Mouse (Mus musculus) bone marrow, adult 2 months (tissue): ENCODE results near the gene Cers2. TPM values are rescaled to one million over a fixed set of nuclear protein-coding genes. Genes with fewer than 3 reads are reported as not detected.
A peak's percentile ranks its signal among the peaks of the same experiment; 100 is the strongest.

Experiments used
- H3K27ac ChIP-seq: fragments of 200-500 bp; 2 replicates; pipeline ENCODE4 v1.5.1; 2012; ENCODE audit warnings: low read depth, mild to moderate bottlenecking, control low read depth, inconsistent platforms, low read length; ENCODE audit not compliant: control insufficient read depth, poor library complexity, insufficient read depth
- H3K4me1 ChIP-seq: fragments of 200-500 bp; 2 replicates; pipeline ENCODE4 v1.6.1; 2011; ENCODE audit warnings: low read length; ENCODE audit not compliant: control insufficient read depth, insufficient read depth
- H3K4me3 ChIP-seq: fragments of 200-500 bp; replicated peaks from 2 replicates; pipeline ENCODE3; 2011; ENCODE audit warnings: mild to moderate bottlenecking, low read depth, low read length, control low read depth; ENCODE audit not compliant: control insufficient read depth
- CTCF ChIP-seq: fragments of 200-500 bp; IDR thresholded peaks from 2 replicates; pipeline ENCODE4 v1.5.1; 2011; ENCODE audit warnings: low read length, control low read depth; ENCODE audit not compliant: control insufficient read depth, insufficient read depth
- POLR2A ChIP-seq: fragments of 200-500 bp; IDR thresholded peaks from 2 replicates; pipeline ENCODE4 v1.6.1; 2011; ENCODE audit warnings: low read depth, mild to moderate bottlenecking, control low read depth, low read length, borderline replicate concordance; ENCODE audit not compliant: control insufficient read depth
- WGBS: fragments of 180-500 bp; shearing (Covaris S2); methylation state at CpG from one replicate; pipeline ENCODE4 v1.1.7; 2018; 5-methylcytosine and 5-hydroxymethylcytosine counted together
- polyA plus RNA-seq: library from polyadenylated mRNA; stranded (reverse); fragments of >200 nt; gene quantifications from 2 replicates; pipeline ENCODE4 v1.2.4, GENCODE M21; 2011; ENCODE audit warnings: low replicate concordance; ENCODE audit not compliant: missing spikeins, insufficient read depth, insufficient read length

Cers2 gene
- polyA plus RNA-seq, 1 experiment, result 159 TPM

DNA sequence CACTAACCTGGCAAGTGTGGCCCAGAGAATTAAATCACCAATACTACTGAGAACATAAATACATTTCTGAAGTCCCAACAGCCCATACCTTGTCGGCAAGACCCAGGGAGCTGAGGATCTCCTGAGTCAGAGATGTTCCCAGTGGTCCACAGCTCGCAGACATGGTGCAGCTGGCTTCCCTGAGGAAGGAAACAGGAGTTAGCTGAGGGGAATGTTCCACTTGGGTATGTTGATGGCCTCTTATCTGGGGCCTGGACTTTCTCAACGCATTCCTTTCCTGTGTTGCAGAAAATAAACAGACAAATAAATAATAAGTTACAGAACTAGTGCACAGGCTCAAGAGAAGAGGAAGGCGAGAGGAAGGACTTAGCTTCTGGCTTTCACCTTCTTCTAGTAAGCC, 8.3 kb upstream of the Cers2 start:
- H3K4me1 ChIP-seq, result no peaks in the 10 kb centered on the region
- 84% methylated on average over 4 of the region's 4 CpGs for WGBS
- no peak overlapping the region for H3K27ac ChIP-seq
- TF ChIP-seq POLR2A (no peak), CTCF (no peak)
- no peak overlapping the region for H3K4me3 ChIP-seq

DNA sequence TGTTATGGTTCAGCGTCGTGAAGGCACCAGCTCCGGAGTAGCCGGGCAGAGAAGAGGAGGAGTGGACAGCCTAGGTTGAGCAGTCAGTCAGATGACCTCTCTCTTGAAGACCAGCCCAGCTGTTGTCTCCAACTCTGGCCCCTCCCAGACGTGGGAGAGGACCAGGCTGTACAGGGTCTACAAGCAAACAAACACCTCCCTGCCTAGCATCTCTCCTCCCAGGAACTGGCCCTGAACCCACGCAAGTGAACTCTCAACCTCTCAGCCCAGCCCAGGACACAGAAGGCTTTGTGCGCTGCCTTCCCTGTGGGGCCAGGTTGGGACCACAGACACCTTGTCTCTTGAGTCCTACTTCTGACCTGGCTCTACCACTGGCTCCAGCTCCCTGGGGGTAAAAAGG, 7.5 kb upstream of the Cers2 start, which contains the start of gene Anxa9:
TSS of gene Anxa9 (minus strand) at position 77 of the 400 bp plus-strand sequence.
- Histone ChIP-seq H3K4me3 (no peak within 1 kb of the TSS), H3K27ac (no peak within 1 kb of the TSS), H3K4me1 (no peaks in the 10 kb centered on the region; the same call in 1 of the 2 replicates)
- TF ChIP-seq CTCF, result no peak
- TF ChIP-seq POLR2A, result no peak
- 80% methylated on average over 7 of the region's 7 CpGs for WGBS

DNA sequence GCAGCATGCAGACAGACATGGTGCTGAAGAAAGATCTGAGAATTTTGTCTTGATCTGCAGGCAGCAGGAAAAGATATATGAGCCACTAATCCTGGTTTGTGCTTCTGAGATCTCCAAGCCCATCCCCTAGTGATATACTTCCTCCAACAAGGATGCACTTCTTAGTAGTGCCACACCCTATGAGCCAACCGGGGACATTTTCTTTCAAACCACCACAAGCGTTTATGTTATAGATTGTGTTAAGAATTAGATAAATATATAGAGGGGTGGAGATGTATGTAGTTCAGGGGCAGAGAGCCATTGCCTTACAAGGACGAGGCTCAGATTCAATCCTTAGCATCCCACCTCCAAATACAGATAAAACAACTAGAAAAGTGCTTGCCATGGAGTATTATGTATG, 4.1 kb upstream of the Cers2 start:
- WGBS, result 46% methylated on average over 3 of the region's 3 CpGs
- TF ChIP-seq POLR2A, result no peak
- TF ChIP-seq CTCF, result no peak
- H3K4me1 ChIP-seq, result peaks cover 5% of the 10 kb centered on the region; the same call in 1 of the 2 replicates

DNA sequence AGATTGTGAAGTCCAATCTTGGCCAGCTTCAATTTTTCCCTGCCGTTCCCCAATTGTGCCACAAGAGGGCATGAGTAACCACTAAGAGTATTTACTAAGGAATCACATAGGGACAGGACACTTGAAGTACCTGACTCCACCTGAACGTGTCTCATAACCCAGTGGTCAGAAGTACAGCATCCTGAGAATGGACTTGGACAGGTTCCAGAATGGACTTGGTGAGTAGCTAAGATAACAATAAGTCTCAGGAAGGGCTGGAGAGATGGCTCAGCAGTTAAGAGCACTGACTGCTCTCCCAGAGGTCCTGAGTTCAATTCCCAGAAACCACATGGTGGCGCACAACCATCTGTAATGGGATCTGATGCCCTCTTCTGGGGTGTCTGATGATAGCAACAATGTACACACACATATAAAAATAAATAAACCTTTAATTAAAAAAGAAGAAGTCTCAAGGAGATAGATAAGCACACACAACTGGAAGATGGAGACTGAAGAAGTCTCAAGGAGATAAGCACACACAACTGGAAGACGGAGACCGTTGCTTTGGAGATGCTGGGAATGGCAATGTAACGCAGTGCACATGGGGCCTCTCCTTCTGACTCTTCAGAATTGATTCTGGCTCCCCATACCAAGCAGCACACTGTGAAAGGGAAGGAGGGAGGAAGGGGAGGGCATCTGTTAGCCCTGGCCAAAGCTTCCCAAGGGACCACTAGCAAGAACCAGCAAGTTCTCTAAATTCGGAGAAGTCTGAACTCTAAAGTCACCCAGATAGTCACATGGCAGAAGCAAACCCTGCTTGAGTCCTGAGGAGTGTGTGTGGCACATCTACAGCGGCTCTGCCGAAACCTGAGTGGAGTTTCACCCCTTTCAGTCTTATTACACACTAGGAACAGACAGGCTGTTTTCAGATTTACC, 3.4 kb upstream of the Cers2 start:
- no peak overlapping the region for H3K27ac ChIP-seq
- peaks cover 5% of the 10 kb centered on the region; the same call in 1 of the 2 replicates for H3K4me1 ChIP-seq
- 23% methylated on average over 9 of the region's 9 CpGs for WGBS
- TF ChIP-seq POLR2A (no peak), CTCF (0 out of 2 replicates have a peak, but pooled peaks have one; percentile 11)
- no peak overlapping the region for H3K4me3 ChIP-seq

More for the DNA sequence above, 4.1 kb upstream of the Cers2 start:
- H3K4me3 ChIP-seq, result no peak overlapping the region
- H3K27ac ChIP-seq, result no peak overlapping the region

DNA sequence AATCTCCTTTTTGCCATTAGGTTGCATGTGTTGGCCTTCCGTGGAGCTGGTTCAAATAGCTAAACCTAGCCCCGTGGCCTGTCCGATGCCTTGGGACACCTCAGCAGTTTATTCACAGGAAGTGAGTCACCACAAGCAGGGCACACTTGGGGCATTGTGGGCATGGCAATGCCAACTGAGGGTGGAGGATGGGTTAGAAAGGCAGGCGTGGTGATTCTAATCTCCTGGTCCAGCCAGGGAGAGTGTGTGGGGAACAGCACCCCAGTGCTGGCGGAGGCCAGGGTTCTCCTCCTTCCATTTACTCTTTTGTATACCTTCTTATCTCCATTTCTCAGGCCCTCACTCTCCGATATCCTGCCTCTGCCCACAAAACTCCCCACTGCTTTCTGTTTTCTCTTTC, 2.0 kb upstream of the Cers2 start:
- WGBS, result 3% methylated on average over 6 of the region's 6 CpGs
- peak overlapping the region; percentile 51 for H3K27ac ChIP-seq
- TF ChIP-seq CTCF, result no peak
- TF ChIP-seq POLR2A, result no peak
- peaks cover 8% of the 10 kb centered on the region; the same call in 1 of the 2 replicates for H3K4me1 ChIP-seq
- no peak overlapping the region for H3K4me3 ChIP-seq

DNA sequence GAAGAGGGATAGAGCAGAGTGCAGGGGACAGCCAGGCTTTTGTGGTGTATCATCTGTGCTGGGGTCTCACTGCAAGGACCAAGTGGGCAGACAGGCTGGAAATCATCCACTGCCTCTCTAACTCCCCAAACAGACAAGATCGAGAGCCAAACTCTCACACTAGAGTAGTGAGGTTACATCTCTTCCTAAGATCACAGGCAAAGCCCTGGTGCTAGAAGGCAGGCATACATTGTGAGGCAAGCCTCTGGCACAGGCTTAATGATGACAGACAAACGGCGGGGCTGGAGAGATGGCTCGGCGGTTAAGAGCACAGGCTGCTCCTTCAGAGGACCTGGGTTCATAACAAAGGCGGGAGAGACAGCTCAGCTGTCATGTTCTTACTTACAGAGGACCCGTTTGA, 1.1 kb upstream of the Cers2 start:
- Histone ChIP-seq H3K4me1 (peaks cover 8% of the 10 kb centered on the region; the same call in 1 of the 2 replicates), H3K4me3 (no peak overlapping the region), H3K27ac (peak overlapping the region; percentile 81)
- no peak for TF ChIP-seq CTCF
- no peak for TF ChIP-seq POLR2A
- WGBS, result 15% methylated on average over 7 of the region's 7 CpGs

DNA sequence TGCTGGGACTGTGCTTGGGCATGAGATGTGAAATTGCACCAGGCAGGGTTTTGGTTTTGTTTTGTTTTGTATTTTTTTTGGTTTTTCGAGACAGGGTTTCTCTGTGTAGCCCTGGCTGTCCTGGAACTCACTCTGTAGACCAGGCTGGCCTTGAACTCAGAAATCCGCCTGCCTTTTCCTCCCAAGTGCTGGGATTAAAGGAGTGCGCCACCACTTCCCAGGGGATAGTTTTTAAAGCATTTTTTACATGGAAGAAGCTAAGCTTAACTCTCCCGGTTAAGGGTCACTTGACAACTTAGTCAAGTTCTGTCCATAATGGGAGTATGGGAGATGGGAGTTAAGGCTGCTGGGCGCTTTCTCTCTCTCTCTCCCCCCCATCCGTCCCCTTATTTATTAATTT, 516 bp upstream of the Cers2 start:
- 47% methylated on average over 6 of the region's 6 CpGs for WGBS
- TF ChIP-seq POLR2A (no peak), CTCF (no peak)
- Histone ChIP-seq H3K4me3 (no peak overlapping the region), H3K4me1 (peaks cover 10% of the 10 kb centered on the region; the same call in 1 of the 2 replicates), H3K27ac (no peak overlapping the region; the same call in 1 of the 2 replicates)

DNA sequence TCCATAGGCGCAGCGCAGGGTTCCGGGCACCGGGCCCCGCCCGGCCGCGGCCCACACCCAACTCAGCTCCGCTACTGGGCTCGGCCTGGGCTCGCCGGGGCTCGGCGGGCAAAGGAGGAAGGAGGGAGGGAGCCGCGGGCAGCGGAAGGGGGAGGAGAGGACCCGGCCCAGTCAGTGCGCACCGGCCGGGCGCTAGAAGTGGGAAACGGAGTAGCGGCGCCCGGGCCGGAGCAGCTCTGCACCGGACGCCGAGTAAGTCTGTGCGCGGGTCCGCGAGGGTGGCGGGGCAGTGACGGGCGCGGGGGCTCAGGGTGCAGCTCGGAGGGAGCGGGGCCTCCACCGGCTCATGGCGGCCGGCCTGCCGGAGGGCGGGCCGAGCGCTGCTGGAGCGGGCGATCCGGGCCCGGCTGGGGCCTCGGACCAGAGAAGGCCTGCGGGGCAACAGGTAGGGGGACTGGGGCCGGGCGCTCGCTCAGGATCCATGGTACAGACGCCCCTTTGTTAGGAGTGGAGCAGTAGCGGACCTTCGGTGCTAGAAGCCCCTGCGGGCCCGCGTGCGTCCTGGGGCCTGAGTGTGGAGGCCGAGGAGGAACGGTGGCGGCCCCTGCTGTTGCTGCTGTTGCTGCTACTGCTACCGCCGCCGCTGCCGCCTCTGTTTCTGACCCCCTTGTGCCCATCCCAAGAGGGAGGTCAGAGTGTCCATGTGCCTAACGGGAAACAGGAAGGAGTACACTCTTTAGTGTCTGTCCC, 678 bp downstream of the Cers2 start:
- Histone ChIP-seq H3K4me3 (peak overlapping the region; percentile 90), H3K27ac (peak overlapping the region; percentile 96), H3K4me1 (peaks cover 12% of the 10 kb centered on the region; the same call in 1 of the 2 replicates)
- TF ChIP-seq POLR2A (peak; percentile 78; the same call in 1 of the 2 replicates), CTCF (peak; percentile 21; the same call in 1 of the 2 replicates)
- WGBS, result under 1% methylated on average over 71 of the region's 71 CpGs
